Mouse (Mus musculus): Measurements from ENCODE around the gene Ppm1h. TPM values are rescaled to one million over a fixed set of nuclear protein-coding genes. Genes with fewer than 3 reads are reported as not detected.

Gene Ppm1h
- total RNA-seq, 1 experiment from 2014 or later, result 39.7 TPM

DNA sequence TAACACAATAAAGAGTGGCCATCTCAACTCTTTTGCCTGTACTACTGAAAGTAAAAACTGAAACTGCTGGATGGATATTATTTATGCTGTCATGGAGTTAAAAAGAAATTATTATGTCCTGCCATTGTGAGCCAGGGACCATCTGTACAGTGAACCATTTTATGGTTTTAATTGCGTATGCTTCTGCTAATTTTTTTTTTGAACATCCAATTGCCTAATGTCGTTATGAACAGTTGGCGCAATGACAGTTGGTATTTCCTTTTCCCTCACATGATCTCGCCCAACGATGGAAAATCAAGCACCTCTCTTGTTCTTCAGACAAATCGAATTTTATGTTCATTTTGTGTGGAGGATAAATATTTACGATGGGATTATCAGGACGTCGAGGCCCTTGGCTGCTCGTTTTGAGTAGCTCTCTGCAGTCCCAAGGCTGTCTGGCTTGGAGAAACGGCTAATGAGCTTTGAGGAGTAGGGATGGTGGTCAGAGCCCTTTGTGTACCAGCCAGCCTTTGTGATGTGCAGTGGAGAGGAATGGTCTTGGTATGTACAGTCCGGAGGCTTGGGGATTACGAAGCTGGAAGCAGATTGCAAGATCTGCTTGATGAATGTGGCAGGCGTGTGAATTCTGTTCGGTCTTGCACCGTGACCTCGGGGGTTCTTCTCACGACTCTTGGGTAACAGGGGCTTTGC, 183.3 kb downstream of the Ppm1h start:
- no peak for DNase-seq

- peak; percentile 21 for DNase-seq
Measured at GRCm38 (mm10) chr10:122862386-122863023, 183.9 kb downstream of the Ppm1h start.

- DNase-seq, result no peak
Measured at GRCm38 (mm10) chr10:122869865-122870503, 191.4 kb downstream of the Ppm1h start.

GRCm38 (mm10) chr10:122870848-122871494, 192.4 kb downstream of the Ppm1h start:
- no peak for DNase-seq

DNA sequence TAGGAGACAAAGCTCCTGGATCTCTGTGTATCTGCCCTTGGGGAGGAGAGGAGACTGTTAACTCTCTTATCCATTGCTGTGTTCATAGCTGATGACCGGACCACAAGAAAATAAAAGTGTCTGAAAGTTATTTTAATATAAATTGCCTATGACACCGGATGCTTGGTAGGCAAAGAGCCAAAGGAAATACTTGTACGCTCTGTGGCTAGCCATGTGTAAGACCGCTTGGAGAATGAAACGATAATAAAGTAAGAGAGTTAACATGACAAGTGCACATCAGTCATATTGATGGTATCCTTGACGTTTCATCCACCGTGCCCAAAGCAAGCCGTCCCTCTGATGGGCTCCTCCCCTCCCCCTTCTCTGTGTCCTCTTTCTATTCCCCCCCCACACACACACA, 194.2 kb downstream of the Ppm1h start:
- no peak for DNase-seq

DNA sequence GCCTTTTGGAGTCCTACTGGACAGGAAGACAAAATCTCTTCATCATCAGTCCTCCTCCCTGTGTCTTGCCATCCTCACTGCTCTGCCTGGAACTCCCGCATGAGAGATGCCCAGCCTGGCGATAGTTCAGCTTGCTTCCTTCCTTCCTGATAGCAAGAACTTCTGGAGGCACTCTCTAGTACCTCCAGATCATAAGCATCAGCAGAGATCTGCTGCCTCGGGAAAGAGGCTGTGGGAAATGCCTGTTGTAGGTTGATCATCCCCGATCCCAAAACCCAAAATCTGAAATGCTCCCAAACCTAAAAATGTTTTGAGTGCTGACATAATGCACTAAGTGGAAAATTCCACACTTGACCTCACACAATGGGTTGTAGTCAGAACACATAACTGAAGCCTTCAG, 198.4 kb downstream of the Ppm1h start:
- no peak for DNase-seq

- DNase-seq, result no peak
Measured at GRCm38 (mm10) chr10:122877436-122877835, 198.9 kb downstream of the Ppm1h start.

GRCm38 (mm10) chr10:122881456-122881855, 202.9 kb downstream of the Ppm1h start:
- DNase-seq, result no peak

DNA sequence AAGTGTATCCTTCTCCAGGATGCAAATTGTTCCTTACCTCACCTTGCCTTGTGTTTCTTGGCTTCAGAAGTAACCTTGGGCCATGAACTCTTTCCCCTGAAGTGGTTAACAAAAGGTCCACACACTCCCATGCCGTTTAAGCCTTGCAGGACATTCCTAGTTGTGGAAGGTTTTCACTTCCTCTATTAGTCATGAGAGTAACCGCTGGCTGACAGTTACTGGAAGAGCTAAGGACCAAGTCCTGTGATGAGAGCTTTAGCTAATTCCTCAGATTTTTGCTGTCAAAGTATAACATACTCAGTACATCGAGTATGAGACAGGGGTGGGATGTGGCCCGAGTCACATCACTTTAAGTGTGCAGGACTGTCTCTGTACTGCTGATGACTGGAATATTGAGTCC, 204.1 kb downstream of the Ppm1h start:
- no peak for DNase-seq

- peak; percentile 52 for DNase-seq
Measured at GRCm38 (mm10) chr10:122883823-122884743, 205.5 kb downstream of the Ppm1h start.

DNA sequence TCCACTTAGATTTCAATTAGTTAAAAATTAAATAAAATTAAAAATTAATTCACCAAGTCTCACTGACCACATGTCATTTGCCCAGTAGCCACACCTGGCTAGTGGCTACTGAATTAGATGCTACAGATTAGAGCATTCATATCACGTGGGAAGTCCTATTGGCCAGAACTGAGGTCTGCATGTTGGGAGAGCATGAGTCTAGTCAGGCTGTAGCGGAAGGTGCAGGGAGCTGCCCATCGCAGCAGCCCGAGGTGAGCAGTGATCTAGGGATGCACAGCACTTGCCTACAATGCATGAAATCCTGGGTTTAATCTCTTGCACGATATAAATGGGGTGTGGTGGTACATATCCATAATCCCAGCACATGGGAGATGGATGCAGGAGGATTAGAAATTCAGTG, 206.7 kb downstream of the Ppm1h start:
- DNase-seq, result no peak

DNA sequence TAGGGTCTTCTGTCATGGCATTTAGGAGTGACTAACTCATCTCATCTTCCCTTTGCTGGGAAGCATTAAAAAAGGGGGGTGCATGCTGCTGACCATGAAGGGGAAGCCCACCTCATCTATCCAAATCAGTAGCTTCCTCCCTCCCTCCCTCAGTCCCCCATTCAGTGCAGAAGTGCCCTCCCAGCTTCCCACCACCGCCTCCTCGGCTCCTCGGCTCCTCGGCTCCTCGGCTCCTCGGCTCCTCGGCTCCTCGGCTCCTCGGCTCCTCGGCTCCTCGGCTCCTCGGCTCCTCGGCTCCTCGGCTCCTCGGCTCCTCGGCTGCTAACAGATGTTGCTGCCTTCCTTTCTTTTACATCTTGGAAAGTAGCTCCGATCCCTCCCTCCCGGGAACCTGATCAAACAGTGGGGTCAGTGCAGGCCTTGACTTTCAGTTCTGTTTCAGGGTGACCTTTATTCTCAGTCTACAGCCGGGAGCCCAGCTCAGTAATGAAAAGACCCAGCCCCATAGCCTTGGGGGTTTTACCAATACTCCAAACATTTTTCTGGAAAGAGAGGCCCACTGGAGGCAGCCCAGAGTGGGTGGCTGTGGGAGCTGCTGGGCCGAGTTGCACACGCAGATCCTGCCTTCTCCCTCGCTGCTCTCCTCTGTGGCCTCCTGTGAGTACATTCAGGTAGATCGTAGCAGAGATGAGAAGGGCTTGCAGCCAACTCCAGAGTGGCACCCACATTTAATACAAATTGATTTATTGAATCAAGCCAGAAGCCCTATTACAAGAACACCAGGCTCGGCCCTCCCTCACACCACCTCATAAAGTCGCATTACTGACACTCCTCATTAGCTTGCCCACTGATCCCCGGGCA, 207.7 kb downstream of the Ppm1h start:
- peak; percentile 28 for DNase-seq

DNA sequence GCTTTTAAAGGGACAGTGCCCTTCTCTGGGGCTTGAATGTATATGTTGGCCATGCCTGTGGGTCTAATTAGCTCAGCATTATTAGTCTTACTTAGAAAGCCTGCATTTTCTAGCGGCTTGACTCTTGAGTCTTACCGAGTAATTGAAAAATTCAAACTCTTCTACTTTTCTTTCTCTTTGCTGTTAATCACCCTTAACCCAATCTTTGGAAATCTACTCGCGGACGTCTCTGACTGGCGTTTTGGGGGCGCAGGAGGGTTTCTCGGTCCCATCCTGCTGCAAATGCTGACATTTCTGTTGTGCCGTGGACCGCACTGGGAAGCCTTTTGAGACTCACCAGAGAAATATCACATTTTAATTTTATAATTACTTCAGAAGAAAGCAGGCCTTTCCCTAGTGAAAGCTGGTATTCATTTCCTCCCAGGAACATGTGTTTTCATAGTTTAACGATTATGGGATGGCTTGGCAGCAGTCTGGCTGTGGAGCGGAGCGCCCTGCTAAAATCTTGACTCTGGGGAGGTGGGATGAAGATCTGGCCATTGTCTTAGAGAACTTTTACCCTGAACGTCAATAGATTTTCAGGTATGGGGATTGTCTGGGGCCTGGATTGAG, 208.5 kb downstream of the Ppm1h start:
- no peak for DNase-seq

- DNase-seq, result no peak
Measured at GRCm38 (mm10) chr10:122887528-122888183, 209.1 kb downstream of the Ppm1h start.

DNA sequence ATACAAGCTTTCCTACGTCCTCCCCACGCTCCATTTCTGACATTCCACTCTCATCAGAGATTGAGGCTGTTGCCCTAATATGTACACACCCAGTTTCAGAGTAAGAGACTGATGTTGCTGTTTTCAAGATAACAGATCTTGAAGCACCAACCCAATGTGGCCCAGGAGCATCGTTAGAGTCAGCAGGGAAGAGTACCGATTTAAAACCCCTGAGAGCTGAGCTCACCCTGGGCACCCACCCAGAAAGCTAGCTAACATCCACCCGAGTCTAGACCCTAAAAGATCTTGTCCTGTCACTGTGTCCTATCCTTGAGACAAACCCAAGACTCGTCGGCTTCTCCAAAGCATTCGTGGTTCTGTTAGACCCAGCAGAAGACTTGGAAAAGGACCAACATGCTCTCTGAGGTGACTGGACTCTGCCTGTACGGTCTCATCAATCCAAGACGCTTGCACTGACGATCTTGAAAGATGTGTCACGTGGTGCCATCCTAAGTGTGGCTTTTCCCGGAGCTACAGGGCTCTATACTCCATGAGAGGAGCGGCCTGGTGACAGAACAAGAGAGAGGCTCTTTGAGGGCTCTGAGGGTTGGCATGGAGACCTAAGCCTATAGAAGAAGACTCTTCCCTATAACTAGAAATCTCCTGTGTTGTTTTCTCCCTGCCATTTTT, 212.3 kb downstream of the Ppm1h start:
- no peak for DNase-seq

DNA sequence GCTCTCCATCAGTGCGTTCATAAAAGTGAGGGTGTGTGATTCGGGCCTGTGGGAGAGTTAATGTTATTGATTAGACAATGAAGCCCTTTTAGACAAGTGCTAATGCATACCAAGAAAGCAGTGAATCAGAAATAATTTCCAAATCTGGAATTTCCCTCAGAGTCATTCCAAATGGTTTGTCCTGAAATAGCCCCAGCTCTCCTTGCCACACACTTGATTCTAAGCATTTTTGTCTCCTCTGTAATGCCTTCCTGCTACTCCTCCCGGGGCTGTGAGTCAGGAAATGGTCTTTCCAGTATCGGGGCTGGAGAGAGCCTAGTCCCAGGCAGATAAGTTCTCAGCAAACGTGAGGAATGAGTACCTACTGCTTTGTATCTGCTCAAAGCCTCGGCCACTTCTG, 212.9 kb downstream of the Ppm1h start:
- no peak for DNase-seq

- DNase-seq, result peak; percentile 66
Measured at GRCm38 (mm10) chr10:122894555-122895069, 216.1 kb downstream of the Ppm1h start.

DNA sequence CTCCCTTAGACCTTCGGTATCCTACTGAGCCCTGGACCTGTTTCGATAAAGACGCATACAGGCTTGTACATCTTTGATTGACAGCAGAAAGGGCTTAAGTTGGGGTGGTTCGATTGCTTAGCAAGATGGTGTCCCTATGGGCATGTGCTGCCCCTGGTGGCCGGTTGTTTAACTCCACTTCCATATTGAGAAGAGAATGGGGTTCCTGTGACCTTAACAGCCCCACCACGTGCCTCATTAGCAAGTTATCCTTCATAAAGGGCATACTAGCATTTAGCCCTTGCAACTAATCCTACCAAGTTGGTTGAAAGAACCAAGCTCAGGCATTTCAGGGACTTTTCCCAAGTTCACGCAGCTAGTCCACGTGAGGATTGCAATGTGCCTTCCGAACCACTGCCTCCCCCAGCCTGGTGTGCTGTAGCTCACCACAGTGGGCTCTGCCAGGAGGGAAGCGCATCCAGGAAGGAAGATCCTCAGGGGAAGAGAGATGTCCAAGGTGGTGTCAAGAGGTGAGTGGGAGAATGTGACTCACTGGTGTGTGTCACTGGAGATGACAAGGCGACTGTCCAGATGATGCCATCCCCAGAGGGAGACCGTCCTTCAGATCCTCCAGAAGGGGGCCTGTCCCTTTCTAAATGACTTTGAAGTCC, 216.7 kb downstream of the Ppm1h start:
- DNase-seq, result peak; percentile 54

GRCm38 (mm10) chr10:122899971-122900370, 221.4 kb downstream of the Ppm1h start:
- DNase-seq, result no peak

Data from adrenal gland, postnatal 25 days (tissue).